Mouse (Mus musculus) spleen, adult 2 months (tissue): ENCODE measurements around the gene Hmg20a.

Source experiments
- CTCF ChIP-seq: fragments of 200-500 bp; IDR thresholded peaks from 2 replicates; pipeline ENCODE4 v1.5.1; 2011; ENCODE audit warnings: mild to moderate bottlenecking, inconsistent platforms; ENCODE audit not compliant: insufficient read depth, insufficient read length, insufficient replicate concordance; ENCODE audit errors: extremely low read depth
- POLR2A ChIP-seq: fragments of 200-500 bp; IDR thresholded peaks from 2 replicates; pipeline ENCODE4 v1.6.1; 2011; ENCODE audit warnings: low read depth, low read length, inconsistent platforms

GRCm38 (mm10) chr9:56421991-56422390 is 3.6 kb downstream of the Hmg20a start:
- TF ChIP-seq POLR2A (no peak), CTCF (no peak)
